Mouse (Mus musculus): ENCODE data around the gene Mfsd13b. TPM values are rescaled to one million over a fixed set of nuclear protein-coding genes. Genes with fewer than 3 reads are reported as not detected.

Mfsd13b gene
- polyA plus RNA-seq, 1 experiment from 2014 or later = not detected

DNA sequence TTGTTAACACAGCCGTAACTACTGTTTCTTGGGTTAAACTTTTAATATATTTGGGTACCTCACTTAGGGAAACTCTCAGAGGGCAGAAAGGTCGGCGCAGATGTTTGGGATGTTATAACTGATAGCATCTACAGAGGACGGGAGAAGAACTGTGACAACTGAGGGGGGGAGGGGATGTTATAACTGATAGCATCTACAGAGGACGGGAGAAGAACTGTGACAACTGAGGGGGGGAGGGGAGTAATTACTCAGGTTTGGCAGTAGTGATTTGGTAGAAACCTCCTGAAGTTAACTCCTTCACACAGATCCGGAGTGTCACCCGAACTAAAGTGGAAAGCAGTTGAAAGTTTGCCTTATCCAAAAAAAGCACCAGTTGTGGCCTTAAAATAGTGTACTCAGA lies 659 bp downstream of the Mfsd13b start:
- no peak for DNase-seq
- Histone ChIP-seq H3K4me3 (replicated peaks) (peak overlapping the region; percentile 95), H3K9me3 (replicated peaks) (no peaks in the 10 kb centered on the region), H3K27ac (peak overlapping the region; percentile 78), H3K4me1 (replicated peaks) (peaks cover 34% of the 10 kb centered on the region), H3K4me2 (peak overlapping the region; percentile 83), H3K36me3 (peaks cover 10% of the 10 kb centered on the region), H3K27me3 (peaks cover 6% of the 10 kb centered on the region; the same call in 1 of the 2 replicates), H3K9ac (peak overlapping the region; percentile 86)
- 6% methylated on average over 7 of the region's 7 CpGs for WGBS (ENCODE audit: insufficient replicate concordance)
- no peak for ATAC-seq (ENCODE audit: low read depth)

DNA sequence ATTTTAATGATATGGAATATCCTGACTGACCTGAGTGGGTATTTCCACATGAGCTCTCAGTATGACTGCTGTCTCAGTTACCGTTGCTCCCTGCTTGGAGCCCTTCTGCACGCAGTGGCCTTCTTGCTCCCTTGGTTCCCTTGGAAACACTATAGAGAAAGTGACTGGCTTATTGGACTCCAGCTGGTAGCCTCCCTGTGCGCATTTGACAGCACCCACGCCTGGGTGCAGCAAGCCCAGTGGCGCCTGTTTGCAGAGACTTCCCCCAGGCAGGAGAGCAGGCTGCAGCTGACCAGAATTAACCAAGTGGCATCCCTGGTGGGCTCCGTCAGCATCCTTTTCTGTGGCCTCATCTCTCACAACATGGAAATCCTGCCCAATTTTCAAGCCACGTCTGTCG lies 8.9 kb downstream of the Mfsd13b start:
- H3K4me3 ChIP-seq (replicated peaks) = no peak overlapping the region
- WGBS (ENCODE audit: insufficient replicate concordance) = 74% methylated on average over 8 of the region's 8 CpGs

DNA sequence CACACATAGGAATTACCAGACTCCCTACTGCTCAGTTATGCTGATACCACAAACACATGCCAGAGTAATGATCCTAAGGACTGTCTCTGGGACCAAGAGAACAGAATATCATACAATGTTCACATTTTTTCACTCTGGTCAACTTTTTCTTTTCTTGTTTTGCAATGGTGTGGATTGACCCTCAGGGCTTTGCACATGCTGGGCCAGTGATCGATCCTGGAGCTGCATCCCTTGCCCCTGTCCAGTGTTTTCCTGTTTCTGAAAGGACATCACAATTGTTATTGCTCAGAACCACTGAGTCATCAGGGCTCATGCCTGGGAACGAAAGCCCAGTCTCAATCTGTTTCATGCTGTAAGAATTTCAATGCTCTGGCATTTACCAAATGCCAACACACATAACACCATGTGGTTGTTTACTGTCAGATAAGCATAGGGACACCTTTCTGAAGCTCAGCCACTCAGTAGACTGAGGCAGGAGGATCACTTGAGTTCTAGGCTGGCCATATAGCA lies 16.8 kb downstream of the Mfsd13b start:
- no peaks in the 10 kb centered on the region for H3K36me3 ChIP-seq
- WGBS (ENCODE audit: insufficient replicate concordance) = 62% methylated on average over 2 of the region's 2 CpGs
- H3K4me2 ChIP-seq = no peak overlapping the region

More for the DNA sequence above, 8.9 kb downstream of the Mfsd13b start:
- H3K9me3 ChIP-seq (replicated peaks) = peaks cover 3% of the 10 kb centered on the region; the same call in 1 of the 2 replicates
- H3K9ac ChIP-seq = no peak overlapping the region
- ATAC-seq (ENCODE audit: low read depth) = no peak
- no peaks in the 10 kb centered on the region for H3K4me1 ChIP-seq (replicated peaks)
- H3K36me3 ChIP-seq = no peaks in the 10 kb centered on the region
- no peak for DNase-seq
- H3K4me2 ChIP-seq = no peak overlapping the region
- no peak overlapping the region for H3K27ac ChIP-seq
- H3K27me3 ChIP-seq = 0 out of 2 replicates have a peak, but pooled peaks cover 8% of the 10 kb centered on the region

DNA sequence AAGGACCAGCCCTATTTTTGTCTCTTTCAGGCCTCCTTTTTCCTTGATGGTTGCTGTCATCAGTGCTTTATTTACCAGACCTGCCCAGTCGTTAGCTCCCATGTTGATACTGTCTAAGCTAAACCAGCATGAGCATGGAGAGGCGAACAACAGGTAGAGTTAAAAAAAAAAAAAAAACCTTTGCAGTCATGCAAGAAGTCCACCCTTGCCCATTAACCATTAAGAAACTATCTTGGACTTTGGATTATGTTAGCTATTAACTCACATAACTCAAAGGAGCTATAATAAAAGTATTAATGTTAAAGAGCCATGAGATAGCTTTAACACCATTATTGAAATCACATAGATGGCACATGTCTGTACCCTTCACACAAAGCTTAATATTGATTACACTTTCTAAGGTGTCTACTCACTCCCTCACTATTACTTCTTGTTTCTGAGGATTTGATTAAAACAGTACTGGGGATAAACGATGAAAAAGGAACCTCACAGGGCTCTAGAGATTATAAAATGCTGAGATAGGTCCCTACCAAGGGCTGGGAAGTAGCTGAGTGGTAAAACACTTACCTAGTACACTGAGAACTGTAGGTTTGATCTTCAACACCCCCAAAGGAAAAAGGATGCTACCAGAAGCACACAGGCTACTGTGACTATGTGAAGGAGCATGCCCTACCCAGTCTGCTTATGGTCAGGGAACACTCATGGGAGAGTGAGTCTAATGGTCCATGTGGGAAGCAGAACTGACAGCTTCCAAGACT lies 17.9 kb downstream of the Mfsd13b start:
- no peaks in the 10 kb centered on the region for H3K4me1 ChIP-seq (replicated peaks)
- no peak overlapping the region for H3K27ac ChIP-seq
- WGBS (ENCODE audit: insufficient replicate concordance) = 60% methylated on average over 3 of the region's 3 CpGs
- H3K36me3 ChIP-seq = no peaks in the 10 kb centered on the region
- H3K4me2 ChIP-seq = no peak overlapping the region
- H3K4me3 ChIP-seq (replicated peaks) = no peak overlapping the region
- no peaks in the 10 kb centered on the region for H3K9me3 ChIP-seq (replicated peaks)
- H3K9ac ChIP-seq = no peak overlapping the region
- ATAC-seq (ENCODE audit: low read depth) (no peak), DNase-seq (no peak)
- no peaks in the 10 kb centered on the region for H3K27me3 ChIP-seq

More for the DNA sequence above, 16.8 kb downstream of the Mfsd13b start:
- no peaks in the 10 kb centered on the region for H3K4me1 ChIP-seq (replicated peaks)
- no peaks in the 10 kb centered on the region for H3K9me3 ChIP-seq (replicated peaks)
- no peak overlapping the region for H3K4me3 ChIP-seq (replicated peaks)
- H3K27ac ChIP-seq = no peak overlapping the region
- no peak for DNase-seq
- ATAC-seq (ENCODE audit: low read depth) = no peak
- H3K27me3 ChIP-seq = no peaks in the 10 kb centered on the region
- H3K9ac ChIP-seq = no peak overlapping the region

DNA sequence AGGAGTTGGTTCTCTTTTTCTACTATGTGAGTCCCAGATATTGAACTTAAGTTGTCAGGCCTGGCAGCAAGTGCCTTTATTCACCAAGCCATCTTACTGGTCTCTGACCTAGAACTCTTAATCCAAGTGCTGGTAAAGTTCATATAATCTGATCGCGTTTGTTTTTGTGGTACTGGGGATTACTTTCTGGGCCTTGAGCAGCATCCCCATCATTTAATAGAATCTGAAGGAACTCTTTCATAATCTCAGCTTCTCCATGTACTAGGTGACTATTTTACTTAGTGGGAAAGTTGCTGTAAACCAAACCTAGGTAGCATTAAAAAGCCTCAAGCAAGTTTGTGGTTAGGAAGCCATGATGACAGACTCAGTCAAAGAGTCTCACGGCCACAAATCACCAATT lies 19.6 kb downstream of the Mfsd13b start:
- Histone ChIP-seq H3K4me3 (replicated peaks) (no peak overlapping the region), H3K9me3 (replicated peaks) (no peaks in the 10 kb centered on the region), H3K27me3 (no peaks in the 10 kb centered on the region), H3K27ac (no peak overlapping the region), H3K36me3 (no peaks in the 10 kb centered on the region), H3K4me1 (replicated peaks) (no peaks in the 10 kb centered on the region), H3K9ac (no peak overlapping the region), H3K4me2 (no peak overlapping the region)
- no peak for DNase-seq
- 66% methylated on average over 3 of the region's 3 CpGs for WGBS (ENCODE audit: insufficient replicate concordance)
- no peak for ATAC-seq (ENCODE audit: low read depth)

DNA sequence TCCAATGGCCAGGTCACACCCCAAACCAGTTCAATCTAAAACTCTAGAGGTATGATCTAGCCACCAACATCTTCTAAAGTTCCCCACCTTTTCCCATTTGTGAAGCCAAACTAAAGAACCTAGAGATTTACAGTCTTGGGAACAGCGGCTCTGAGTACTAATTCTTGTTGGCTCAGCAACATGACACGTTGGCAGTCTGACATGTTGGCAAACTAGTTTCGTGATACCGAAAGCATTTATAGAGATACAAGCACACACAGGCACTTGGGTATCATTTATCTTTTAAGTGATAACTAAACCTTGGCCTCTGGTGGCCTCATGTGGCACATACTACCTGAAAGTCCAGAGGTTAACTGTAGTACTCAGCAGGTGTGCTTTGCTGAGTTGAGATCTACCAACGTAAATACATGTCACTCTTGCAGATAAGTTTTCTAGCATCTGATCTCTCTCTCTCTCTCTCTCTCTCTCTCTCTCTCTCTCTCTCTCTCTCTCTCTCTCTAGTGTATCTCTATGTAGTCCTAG lies 20.2 kb downstream of the Mfsd13b start:
- Histone ChIP-seq H3K4me2 (no peak overlapping the region), H3K4me3 (replicated peaks) (no peak overlapping the region), H3K4me1 (replicated peaks) (no peaks in the 10 kb centered on the region), H3K27me3 (no peaks in the 10 kb centered on the region), H3K36me3 (no peaks in the 10 kb centered on the region), H3K9me3 (replicated peaks) (no peaks in the 10 kb centered on the region), H3K27ac (no peak overlapping the region), H3K9ac (no peak overlapping the region)
- ATAC-seq (ENCODE audit: low read depth) (no peak), DNase-seq (no peak)
- 73% methylated on average over 5 of the region's 5 CpGs for WGBS (ENCODE audit: insufficient replicate concordance)

DNA sequence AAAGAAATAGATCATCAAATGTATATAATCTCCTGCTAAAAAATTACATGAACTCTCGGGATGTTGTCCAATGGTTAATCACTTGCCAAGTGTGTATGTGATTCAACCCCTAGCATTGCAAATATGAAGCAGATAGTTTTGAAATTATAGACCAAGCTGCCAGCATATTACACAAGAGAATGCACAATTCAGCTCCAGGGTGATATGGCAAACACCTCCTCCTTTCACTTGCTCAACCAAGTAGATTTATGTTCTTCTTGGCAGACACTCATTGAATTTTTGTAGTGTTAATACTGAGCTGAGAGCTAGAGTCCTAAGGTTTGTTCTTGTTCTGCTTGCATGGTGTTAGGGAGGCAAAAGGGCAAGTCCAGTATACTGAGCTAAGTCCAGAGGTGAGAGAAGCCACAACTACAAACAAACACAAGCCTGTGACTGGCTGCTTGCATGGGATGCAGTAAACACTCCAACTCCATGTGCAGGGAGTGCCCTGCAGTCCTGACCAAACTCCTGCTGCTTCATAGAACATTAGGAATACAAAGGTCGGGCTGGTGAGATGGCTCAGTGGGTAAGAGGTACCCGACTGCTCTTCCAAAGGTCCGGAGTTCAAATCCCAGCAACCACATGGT lies 21.6 kb downstream of the Mfsd13b start:
- ATAC-seq (ENCODE audit: low read depth) (no peak), DNase-seq (no peak)
- H3K4me2 ChIP-seq = no peak overlapping the region
- no peaks in the 10 kb centered on the region for H3K36me3 ChIP-seq
- H3K27ac ChIP-seq = no peak overlapping the region
- no peak overlapping the region for H3K4me3 ChIP-seq (replicated peaks)
- no peaks in the 10 kb centered on the region for H3K27me3 ChIP-seq
- H3K9ac ChIP-seq = no peak overlapping the region
- 62% methylated on average over 4 of the region's 4 CpGs for WGBS (ENCODE audit: insufficient replicate concordance)
- H3K4me1 ChIP-seq (replicated peaks) = no peaks in the 10 kb centered on the region
- H3K9me3 ChIP-seq (replicated peaks) = no peaks in the 10 kb centered on the region

DNA sequence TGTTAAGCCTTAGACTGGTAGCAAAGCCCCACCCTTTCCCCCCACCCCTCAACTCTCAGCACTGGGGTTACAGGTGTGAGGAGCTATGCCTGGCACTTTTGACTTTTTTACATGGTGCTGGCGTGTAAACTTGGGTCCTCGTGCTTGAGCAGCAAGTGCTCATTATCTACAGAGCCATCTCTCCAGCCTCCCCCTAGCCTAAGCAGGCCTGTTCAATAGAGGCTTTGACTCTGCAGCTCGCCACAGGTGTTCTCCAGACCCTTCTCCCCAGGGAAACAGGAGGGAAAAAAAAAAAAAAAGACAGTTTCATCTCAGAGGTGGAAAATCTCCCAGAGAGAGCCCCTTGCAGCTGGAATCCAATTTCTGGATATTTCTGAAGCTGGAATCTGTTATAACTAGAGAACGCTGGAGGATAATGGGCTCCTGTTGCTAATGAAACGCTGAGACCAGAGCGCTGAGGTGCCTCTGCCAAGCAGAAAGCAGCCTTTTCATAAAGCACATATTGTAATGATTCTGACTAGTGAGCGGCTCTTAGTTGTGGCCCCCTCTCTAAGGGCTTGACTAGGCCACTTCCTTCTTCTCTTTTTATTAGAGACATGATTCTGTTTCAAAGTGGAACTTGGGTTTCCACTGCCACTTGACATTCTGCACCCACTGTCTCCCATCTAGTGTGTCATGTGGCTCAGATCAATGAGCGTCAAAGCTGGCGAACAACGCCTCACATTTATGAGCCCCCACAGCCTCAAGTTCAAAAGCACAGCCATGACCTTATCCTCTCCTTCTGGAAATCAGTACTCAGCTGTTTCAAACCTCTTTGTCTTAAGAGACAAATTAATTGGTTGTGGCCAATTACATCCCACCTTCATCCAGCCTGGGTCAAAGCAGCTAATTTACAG lies 29.7 kb downstream of the Mfsd13b start:
- no peaks in the 10 kb centered on the region for H3K9me3 ChIP-seq (replicated peaks)
- ATAC-seq (ENCODE audit: low read depth) (no peak), DNase-seq (no peak)
- 67% methylated on average over 10 of the region's 10 CpGs for WGBS (ENCODE audit: insufficient replicate concordance)
- H3K27me3 ChIP-seq = peaks cover 6% of the 10 kb centered on the region; the same call in 1 of the 2 replicates
- no peak overlapping the region for H3K4me2 ChIP-seq
- no peaks in the 10 kb centered on the region for H3K4me1 ChIP-seq (replicated peaks)
- H3K9ac ChIP-seq = no peak overlapping the region
- no peak overlapping the region for H3K4me3 ChIP-seq (replicated peaks)
- H3K27ac ChIP-seq = no peak overlapping the region
- H3K36me3 ChIP-seq = no peaks in the 10 kb centered on the region

DNA sequence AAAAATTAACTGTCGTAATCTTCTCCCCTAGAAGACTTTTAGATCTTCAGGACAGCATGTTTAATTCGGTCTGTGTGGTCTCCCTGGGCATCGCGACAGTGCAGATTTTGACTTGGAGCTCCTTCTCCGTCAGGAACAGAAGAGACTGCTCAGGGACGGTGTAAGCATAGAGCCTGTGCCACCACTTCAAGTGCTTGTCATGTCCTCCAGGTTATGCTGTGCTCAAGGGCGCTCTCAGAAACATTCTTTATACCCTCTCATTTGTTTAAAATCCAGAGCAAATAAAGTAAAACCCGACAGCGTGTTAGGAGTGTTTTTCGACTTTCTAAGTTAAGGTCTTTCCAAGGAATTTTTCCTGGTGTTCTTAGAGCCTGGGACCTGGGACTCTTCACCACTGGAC lies 32.2 kb downstream of the Mfsd13b start:
- Histone ChIP-seq H3K4me3 (replicated peaks) (no peak overlapping the region), H3K27me3 (peaks cover 6% of the 10 kb centered on the region; the same call in 1 of the 2 replicates), H3K27ac (no peak overlapping the region), H3K36me3 (no peaks in the 10 kb centered on the region), H3K4me2 (no peak overlapping the region), H3K9ac (no peak overlapping the region), H3K4me1 (replicated peaks) (no peaks in the 10 kb centered on the region), H3K9me3 (replicated peaks) (no peaks in the 10 kb centered on the region)
- ATAC-seq (ENCODE audit: low read depth) (no peak), DNase-seq (no peak)
- WGBS (ENCODE audit: insufficient replicate concordance) = 68% methylated on average over 10 of the region's 10 CpGs

DNA sequence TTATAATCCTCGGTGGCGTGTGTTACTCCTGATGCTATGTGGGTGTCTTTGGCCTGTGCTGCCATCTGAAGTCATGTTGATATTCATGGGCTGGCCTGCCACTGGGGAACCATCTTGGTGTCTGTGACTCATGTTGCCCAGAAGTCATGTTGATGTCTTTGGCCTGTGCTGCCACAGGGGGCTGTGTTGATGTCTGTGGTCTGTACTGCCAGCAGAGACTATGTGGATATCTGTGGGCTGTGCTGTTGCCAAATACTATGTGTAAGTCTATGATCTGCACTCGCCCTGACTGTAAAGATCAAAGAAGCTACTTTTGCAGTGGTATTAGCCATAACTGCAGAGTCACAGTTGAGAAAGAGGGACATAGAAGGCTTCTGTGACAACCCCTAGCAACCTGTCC lies 36.5 kb downstream of the Mfsd13b start:
- Histone ChIP-seq H3K9me3 (replicated peaks) (no peaks in the 10 kb centered on the region), H3K27ac (no peak overlapping the region), H3K4me1 (replicated peaks) (no peaks in the 10 kb centered on the region), H3K4me3 (replicated peaks) (no peak overlapping the region), H3K36me3 (no peaks in the 10 kb centered on the region), H3K27me3 (peaks cover 6% of the 10 kb centered on the region; the same call in 1 of the 2 replicates), H3K4me2 (no peak overlapping the region), H3K9ac (no peak overlapping the region)
- ATAC-seq (ENCODE audit: low read depth) (no peak), DNase-seq (no peak)
- WGBS (ENCODE audit: insufficient replicate concordance) = 67% methylated on average over 3 of the region's 3 CpGs

DNA sequence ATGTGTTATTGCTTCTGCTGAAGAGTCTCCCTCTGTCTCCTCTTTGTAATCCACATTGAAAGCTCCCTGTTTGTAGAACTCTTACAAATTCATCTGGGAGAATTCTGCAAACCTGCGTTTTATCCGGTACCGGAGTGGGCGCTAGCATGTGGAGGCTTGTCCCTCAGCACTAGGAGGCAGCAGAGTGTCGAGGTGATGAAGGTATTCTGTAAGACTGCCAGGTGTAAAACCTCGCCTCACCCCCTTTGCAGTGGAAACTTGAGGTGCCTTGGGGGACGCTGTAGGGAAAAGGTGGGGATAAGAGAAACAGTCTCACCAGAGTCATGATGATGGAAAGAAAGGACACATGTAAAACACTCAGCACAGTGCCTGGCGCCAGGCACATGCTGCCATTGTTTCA lies 38.0 kb downstream of the Mfsd13b start:
- no peak overlapping the region for H3K4me2 ChIP-seq
- H3K9ac ChIP-seq = no peak overlapping the region
- ATAC-seq (ENCODE audit: low read depth) = no peak
- peaks cover 8% of the 10 kb centered on the region for H3K4me1 ChIP-seq (replicated peaks)
- H3K27me3 ChIP-seq = 0 out of 2 replicates have a peak, but pooled peaks cover 4% of the 10 kb centered on the region
- no peak overlapping the region for H3K4me3 ChIP-seq (replicated peaks)
- no peak for DNase-seq
- H3K36me3 ChIP-seq = no peaks in the 10 kb centered on the region
- H3K9me3 ChIP-seq (replicated peaks) = no peaks in the 10 kb centered on the region
- H3K27ac ChIP-seq = no peak overlapping the region
- WGBS (ENCODE audit: insufficient replicate concordance) = 39% methylated on average over 8 of the region's 8 CpGs
